Mouse (Mus musculus): Measurements from ENCODE around the gene Rps19bp1. TPM values are rescaled to one million over a fixed set of nuclear protein-coding genes. Genes with fewer than 3 reads are reported as not detected.
A peak's percentile ranks its signal among the peaks of the same experiment; 100 is the strongest.

Gene Rps19bp1
- polyA plus RNA-seq, 1 experiment from 2014 or later, result 69.1 TPM

DNA sequence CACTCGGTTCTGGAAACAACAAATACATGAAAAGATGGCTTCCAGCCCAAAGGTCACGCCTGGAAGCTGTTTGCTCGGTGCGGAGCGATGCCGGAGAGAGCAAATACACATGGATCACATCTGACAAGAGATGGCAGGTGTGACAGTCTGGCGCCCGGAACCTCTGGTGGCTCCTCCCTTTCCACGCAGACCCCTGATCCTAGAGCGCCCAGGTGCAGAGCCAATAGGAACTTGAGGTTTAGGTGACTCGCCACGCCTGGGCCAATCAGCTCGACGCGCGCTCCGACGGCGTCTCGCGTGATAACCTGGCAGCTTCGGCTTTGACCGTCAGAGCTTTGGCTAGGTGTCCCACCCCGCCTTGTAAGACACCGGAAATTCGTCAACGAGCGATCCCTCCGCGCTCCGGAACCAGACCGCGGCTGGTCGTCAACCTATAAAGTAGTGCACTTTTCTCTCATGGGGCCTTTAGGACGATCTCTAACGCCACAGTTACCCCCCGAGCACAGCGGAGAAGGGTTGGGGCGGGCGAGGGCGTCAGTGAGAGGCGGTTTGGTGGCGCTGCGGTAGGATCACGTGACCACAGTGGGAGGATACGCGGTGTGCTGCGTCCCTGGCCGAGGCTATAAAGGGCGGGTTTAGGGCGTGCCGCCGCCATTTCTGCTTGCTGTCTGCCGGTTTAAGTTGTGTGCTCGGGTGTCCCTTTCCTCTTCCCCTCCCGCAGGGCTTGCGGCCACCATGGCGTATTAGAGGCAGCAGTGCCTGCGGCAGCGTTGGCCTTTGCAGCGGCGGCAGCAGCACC is 9.1 kb downstream of the Rps19bp1 start, which contains the start of gene Atf4:
Atf4 (plus strand) TSS at position 338 of the 799 bp plus-strand sequence.
- under 1% methylated on average over 58 of the region's 62 CpGs for WGBS
- Histone ChIP-seq H3K4me3 (ENCODE audit: low read depth, low read length) (peak within 1 kb of the TSS; percentile 99), H3K4me1 (replicated peaks; ENCODE audit: control insufficient read depth, insufficient read depth, low read length) (peaks cover 14% of the 10 kb centered on the region), H3K36me3 (ENCODE audit: control insufficient read depth, insufficient read depth, low read length) (peaks cover 13% of the 10 kb centered on the region; the same call in 1 of the 2 replicates), H3K27me3 (ENCODE audit: control insufficient read depth, insufficient read depth, low read length) (no peaks in the 10 kb centered on the region), H3K4me2 (ENCODE audit: low read depth, low read length, severe bottlenecking) (peak within 1 kb of the TSS; percentile 97), H3K9me3 (ENCODE audit: control insufficient read depth, low read length) (no peaks in the 10 kb centered on the region), H3K27ac (ENCODE audit: low read depth, low read length) (peak within 1 kb of the TSS; percentile 93), H3K9ac (ENCODE audit: low read length) (peak within 1 kb of the TSS; percentile 99)
- DNase-seq (ENCODE audit: low spot score) (peak; percentile 98), ATAC-seq (replicated peaks; ENCODE audit: low FRiP score) (peak; percentile 96)

GRCm38 (mm10) chr15:80254207-80254606 is 9.9 kb downstream of the Rps19bp1 start:
- WGBS, result 51% methylated on average over 6 of the region's 6 CpGs
- Histone ChIP-seq H3K9me3 (ENCODE audit: control insufficient read depth, low read length) (no peaks in the 10 kb centered on the region), H3K27me3 (ENCODE audit: control insufficient read depth, insufficient read depth, low read length) (no peaks in the 10 kb centered on the region)

DNA sequence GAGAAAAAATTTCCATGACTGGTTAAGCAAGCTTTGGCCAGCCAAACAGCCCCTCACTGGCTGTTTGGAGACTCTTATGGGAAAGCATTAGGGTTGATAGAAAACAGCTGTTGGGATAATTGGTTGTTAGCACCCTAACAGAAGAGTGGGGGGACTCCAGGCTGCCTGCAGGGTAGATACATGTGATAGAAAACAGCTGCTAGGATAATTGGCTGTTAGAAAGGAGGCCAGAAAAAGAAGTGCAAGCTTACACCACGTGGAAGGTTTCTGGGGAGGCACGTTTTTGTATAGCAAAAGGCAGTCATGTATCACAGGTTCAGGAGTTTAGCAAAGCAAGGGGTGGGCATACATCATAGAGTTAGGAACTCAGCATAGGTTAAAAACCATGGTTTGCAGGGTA is 10.6 kb downstream of the Rps19bp1 start:
- 36% methylated on average over 2 of the region's 2 CpGs for WGBS
- DNase-seq (ENCODE audit: low spot score), result no peak
- Histone ChIP-seq H3K9ac (ENCODE audit: low read length) (no peak overlapping the region), H3K27me3 (ENCODE audit: control insufficient read depth, insufficient read depth, low read length) (no peaks in the 10 kb centered on the region), H3K4me2 (ENCODE audit: low read depth, low read length, severe bottlenecking) (no peak overlapping the region), H3K27ac (ENCODE audit: low read depth, low read length) (no peak overlapping the region), H3K4me3 (ENCODE audit: low read depth, low read length) (no peak overlapping the region), H3K4me1 (replicated peaks; ENCODE audit: control insufficient read depth, insufficient read depth, low read length) (peaks cover 11% of the 10 kb centered on the region), H3K36me3 (ENCODE audit: control insufficient read depth, insufficient read depth, low read length) (peaks cover 17% of the 10 kb centered on the region), H3K9me3 (ENCODE audit: control insufficient read depth, low read length) (no peaks in the 10 kb centered on the region)
- no peak for ATAC-seq (replicated peaks; ENCODE audit: low FRiP score)

More at GRCm38 (mm10) chr15:80254207-80254606, 9.9 kb downstream of the Rps19bp1 start:
- Histone ChIP-seq H3K4me3 (ENCODE audit: low read depth, low read length) (peak overlapping the region; percentile 99), H3K4me2 (ENCODE audit: low read depth, low read length, severe bottlenecking) (peak overlapping the region; percentile 71), H3K36me3 (ENCODE audit: control insufficient read depth, insufficient read depth, low read length) (peaks cover 17% of the 10 kb centered on the region), H3K4me1 (replicated peaks; ENCODE audit: control insufficient read depth, insufficient read depth, low read length) (peaks cover 11% of the 10 kb centered on the region), H3K27ac (ENCODE audit: low read depth, low read length) (peak overlapping the region; percentile 84), H3K9ac (ENCODE audit: low read length) (peak overlapping the region; percentile 69)
- DNase-seq (ENCODE audit: low spot score) (no peak), ATAC-seq (replicated peaks; ENCODE audit: low FRiP score) (no peak)

- ATAC-seq (replicated peaks; ENCODE audit: low FRiP score) (no peak), DNase-seq (ENCODE audit: low spot score) (no peak)
- Histone ChIP-seq H3K36me3 (ENCODE audit: control insufficient read depth, insufficient read depth, low read length) (peaks cover 9% of the 10 kb centered on the region), H3K27ac (ENCODE audit: low read depth, low read length) (no peak overlapping the region), H3K4me3 (ENCODE audit: low read depth, low read length) (no peak overlapping the region), H3K27me3 (ENCODE audit: control insufficient read depth, insufficient read depth, low read length) (no peaks in the 10 kb centered on the region), H3K9ac (ENCODE audit: low read length) (no peak overlapping the region), H3K4me1 (replicated peaks; ENCODE audit: control insufficient read depth, insufficient read depth, low read length) (peaks cover 5% of the 10 kb centered on the region; the same call in 1 of the 2 replicates), H3K4me2 (ENCODE audit: low read depth, low read length, severe bottlenecking) (no peak overlapping the region), H3K9me3 (ENCODE audit: control insufficient read depth, low read length) (no peaks in the 10 kb centered on the region)
- WGBS, result 94% methylated on average over 6 of the region's 6 CpGs
These were observed 13.5 kb downstream of the Rps19bp1 start for GRCm38 (mm10) chr15:80250586-80250985.

DNA sequence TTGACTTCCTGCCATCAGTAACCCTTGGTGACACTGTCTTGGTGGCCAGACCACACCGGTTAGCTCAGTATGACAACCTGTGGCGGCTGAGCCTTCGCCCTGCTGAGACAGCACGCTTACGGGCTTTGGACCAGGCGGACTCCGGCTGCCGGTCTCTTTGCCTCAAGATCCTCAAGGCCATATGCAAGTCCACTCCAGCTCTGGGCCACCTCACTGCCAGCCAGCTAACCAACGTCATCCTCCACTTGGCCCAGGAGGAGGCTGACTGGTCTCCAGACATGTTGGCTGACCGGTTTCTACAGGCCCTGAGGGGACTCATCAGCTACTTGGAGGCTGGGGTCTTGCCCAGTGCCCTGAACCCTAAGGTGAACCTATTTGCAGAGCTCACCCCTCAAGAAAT is 14.4 kb downstream of the Rps19bp1 start:
- H3K4me3 ChIP-seq (ENCODE audit: low read depth, low read length), result no peak overlapping the region
- ATAC-seq (replicated peaks; ENCODE audit: low FRiP score), result no peak
- 95% methylated on average over 10 of the region's 10 CpGs for WGBS

DNA sequence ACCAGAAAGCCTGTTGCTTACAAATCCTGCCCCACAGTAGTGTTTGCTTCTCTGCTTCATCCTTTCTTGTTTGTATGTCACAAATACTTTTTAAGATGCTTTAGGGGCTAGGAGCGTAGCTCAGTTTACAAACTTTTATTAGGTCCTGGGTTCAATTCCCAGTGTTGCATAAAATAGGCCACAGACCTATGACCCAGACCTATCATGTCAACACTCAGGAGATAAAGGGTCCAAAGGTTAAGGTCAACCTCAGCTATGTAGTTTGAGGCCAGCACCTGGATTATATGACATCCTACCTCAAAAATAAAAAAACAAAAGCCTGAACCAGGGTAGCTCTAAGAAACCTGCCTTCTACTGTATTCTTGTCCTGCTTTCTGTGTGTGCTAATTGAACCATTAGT is 15.5 kb downstream of the Rps19bp1 start:
- no peak for ATAC-seq (replicated peaks; ENCODE audit: low FRiP score)
- Histone ChIP-seq H3K36me3 (ENCODE audit: control insufficient read depth, insufficient read depth, low read length) (peaks cover 9% of the 10 kb centered on the region), H3K4me3 (ENCODE audit: low read depth, low read length) (no peak overlapping the region)

More for the DNA sequence above, 14.4 kb downstream of the Rps19bp1 start:
- no peak overlapping the region for H3K9ac ChIP-seq (ENCODE audit: low read length)
- DNase-seq (ENCODE audit: low spot score), result no peak
- H3K27me3 ChIP-seq (ENCODE audit: control insufficient read depth, insufficient read depth, low read length), result no peaks in the 10 kb centered on the region
- H3K4me2 ChIP-seq (ENCODE audit: low read depth, low read length, severe bottlenecking), result no peak overlapping the region
- H3K27ac ChIP-seq (ENCODE audit: low read depth, low read length), result no peak overlapping the region
- no peaks in the 10 kb centered on the region for H3K9me3 ChIP-seq (ENCODE audit: control insufficient read depth, low read length)
- peaks cover 5% of the 10 kb centered on the region; the same call in 1 of the 2 replicates for H3K4me1 ChIP-seq (replicated peaks; ENCODE audit: control insufficient read depth, insufficient read depth, low read length)
- H3K36me3 ChIP-seq (ENCODE audit: control insufficient read depth, insufficient read depth, low read length), result peaks cover 9% of the 10 kb centered on the region

DNA sequence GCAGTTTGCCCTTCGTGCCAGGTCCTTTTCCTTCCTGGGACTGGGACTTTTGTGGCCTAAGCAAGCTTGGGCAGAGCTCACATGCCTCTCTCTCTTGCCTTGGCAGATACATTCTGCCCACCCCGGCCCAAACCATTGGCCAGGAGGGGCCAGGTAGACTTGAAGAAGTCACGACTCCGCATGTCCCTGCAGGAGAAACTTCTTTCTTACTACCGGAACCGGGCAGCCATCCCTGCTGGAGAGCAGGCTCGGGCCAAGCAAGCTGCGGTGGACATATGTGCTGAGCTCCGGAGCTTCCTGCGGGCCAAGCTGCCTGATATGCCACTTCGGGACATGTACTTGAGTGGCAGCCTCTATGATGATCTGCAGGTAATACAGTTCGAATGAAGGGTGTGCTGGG is 16.0 kb downstream of the Rps19bp1 start:
- Histone ChIP-seq H3K9me3 (ENCODE audit: control insufficient read depth, low read length) (no peaks in the 10 kb centered on the region), H3K4me1 (replicated peaks; ENCODE audit: control insufficient read depth, insufficient read depth, low read length) (no peaks in the 10 kb centered on the region), H3K9ac (ENCODE audit: low read length) (no peak overlapping the region), H3K4me3 (ENCODE audit: low read depth, low read length) (no peak overlapping the region), H3K27me3 (ENCODE audit: control insufficient read depth, insufficient read depth, low read length) (no peaks in the 10 kb centered on the region), H3K27ac (ENCODE audit: low read depth, low read length) (no peak overlapping the region), H3K4me2 (ENCODE audit: low read depth, low read length, severe bottlenecking) (no peak overlapping the region), H3K36me3 (ENCODE audit: control insufficient read depth, insufficient read depth, low read length) (peaks cover 13% of the 10 kb centered on the region)
- ATAC-seq (replicated peaks; ENCODE audit: low FRiP score), result no peak
- DNase-seq (ENCODE audit: low spot score), result no peak
- WGBS, result 95% methylated on average over 12 of the region's 12 CpGs

More for the DNA sequence above, 15.5 kb downstream of the Rps19bp1 start:
- H3K9me3 ChIP-seq (ENCODE audit: control insufficient read depth, low read length), result no peaks in the 10 kb centered on the region
- H3K4me2 ChIP-seq (ENCODE audit: low read depth, low read length, severe bottlenecking), result no peak overlapping the region
- no peaks in the 10 kb centered on the region for H3K4me1 ChIP-seq (replicated peaks; ENCODE audit: control insufficient read depth, insufficient read depth, low read length)
- no peak for DNase-seq (ENCODE audit: low spot score)
- no peak overlapping the region for H3K27ac ChIP-seq (ENCODE audit: low read depth, low read length)
- no peak overlapping the region for H3K9ac ChIP-seq (ENCODE audit: low read length)
- 97% methylated on average over 1 of the region's 1 CpGs for WGBS
- H3K27me3 ChIP-seq (ENCODE audit: control insufficient read depth, insufficient read depth, low read length), result no peaks in the 10 kb centered on the region

DNA sequence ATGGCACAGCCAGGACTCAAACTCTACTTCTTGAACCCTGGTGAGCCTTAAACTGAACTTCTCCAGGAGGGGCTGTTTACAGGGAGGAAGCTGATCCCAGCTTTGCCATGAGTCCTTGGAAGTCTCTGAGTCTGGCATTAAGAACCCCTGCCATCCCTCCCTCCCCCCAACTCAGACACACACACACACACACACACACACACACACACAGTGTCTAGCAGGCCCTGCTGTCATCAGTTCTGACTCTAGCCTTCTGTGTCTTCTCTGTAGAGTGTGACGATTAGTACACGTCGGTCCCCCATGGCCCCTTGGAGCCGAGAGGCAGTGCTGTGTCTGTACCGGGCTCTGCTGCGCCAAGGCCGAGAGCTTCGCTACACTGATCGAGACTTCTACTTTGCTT is 28.6 kb downstream of the Rps19bp1 start, which contains the start of gene AC140267.1:
AC140267.1 (plus strand) TSS at position 301 of the 400 bp plus-strand sequence.
- Histone ChIP-seq H3K9ac (ENCODE audit: low read length) (peak within 1 kb of the TSS; percentile 72), H3K4me3 (ENCODE audit: low read depth, low read length) (peak within 1 kb of the TSS; percentile 89), H3K4me2 (ENCODE audit: low read depth, low read length, severe bottlenecking) (peak within 1 kb of the TSS; percentile 82), H3K27ac (ENCODE audit: low read depth, low read length) (no peak within 1 kb of the TSS), H3K36me3 (ENCODE audit: control insufficient read depth, insufficient read depth, low read length) (peaks cover 3% of the 10 kb centered on the region; the same call in 1 of the 2 replicates), H3K4me1 (replicated peaks; ENCODE audit: control insufficient read depth, insufficient read depth, low read length) (peaks cover 4% of the 10 kb centered on the region; the same call in 1 of the 2 replicates), H3K9me3 (ENCODE audit: control insufficient read depth, low read length) (no peaks in the 10 kb centered on the region), H3K27me3 (ENCODE audit: control insufficient read depth, insufficient read depth, low read length) (no peaks in the 10 kb centered on the region)
- DNase-seq (ENCODE audit: low spot score), result no peak
- no peak for ATAC-seq (replicated peaks; ENCODE audit: low FRiP score)
- 95% methylated on average over 9 of the region's 9 CpGs for WGBS
